Mouse (Mus musculus) midbrain, embryonic 16.5 days (tissue): ENCODE data around the gene Etl4. TPM values are rescaled to one million over a fixed set of nuclear protein-coding genes. Genes with fewer than 3 reads are reported as not detected.

Source experiments
- ATAC-seq: fragments of 200-750 bp; cut with Nextera tagmentation; 2 replicates; pipeline ENCODE4 v1.8.0; 2017; ENCODE audit warnings: moderate TSS enrichment
- H3K27ac ChIP-seq: fragments of 300-500 bp; sonication (generic); 2 replicates; pipeline ENCODE4 v1.5.1; 2014; ENCODE audit warnings: mild to moderate bottlenecking, low read length, mixed read lengths
- H3K27me3 ChIP-seq: fragments of 300-500 bp; sonication (generic); 2 replicates; pipeline ENCODE4 v1.6.1; 2014; ENCODE audit warnings: low read depth, low read length, mixed read lengths; ENCODE audit not compliant: control insufficient read depth, insufficient read depth
- H3K36me3 ChIP-seq: fragments of 300-500 bp; sonication (generic); 2 replicates; pipeline ENCODE4 v1.6.1; 2014; ENCODE audit warnings: mild to moderate bottlenecking, low read length, moderate library complexity, mixed read lengths; ENCODE audit not compliant: control insufficient read depth, insufficient read depth
- H3K4me1 ChIP-seq: fragments of 300-500 bp; sonication (generic); 2 replicates; pipeline ENCODE4 v1.6.1; 2014; ENCODE audit warnings: mild to moderate bottlenecking, low read length, mixed read lengths; ENCODE audit not compliant: control insufficient read depth, insufficient read depth
- H3K4me2 ChIP-seq: fragments of 300-500 bp; sonication (generic); 2 replicates; pipeline ENCODE4 v1.6.1; 2014; ENCODE audit warnings: mild to moderate bottlenecking, low read length, mixed read lengths
- H3K4me3 ChIP-seq: fragments of 300-500 bp; sonication (generic); 2 replicates; pipeline ENCODE4 v1.5.1; 2014; ENCODE audit warnings: low read depth, mild to moderate bottlenecking, low read length, moderate library complexity, mixed read lengths
- H3K9ac ChIP-seq: fragments of 300-500 bp; sonication (generic); 2 replicates; pipeline ENCODE4 v1.6.1; 2014; ENCODE audit warnings: low read depth, low read length, mixed read lengths
- H3K9me3 ChIP-seq: fragments of 300-500 bp; sonication (generic); replicated peaks from 2 replicates; pipeline ENCODE4 v1.6.1; 2014; ENCODE audit warnings: mild to moderate bottlenecking, low read length, mixed read lengths; ENCODE audit not compliant: control insufficient read depth, poor library complexity, severe bottlenecking
- WGBS: fragments of 180-500 bp; shearing (Covaris S2); extraction: QIAGEN DNeasy Blood & Tissue Kit; methylation state at CpG from one replicate; pipeline ENCODE4 v1.1.7; 2014; 5-methylcytosine and 5-hydroxymethylcytosine counted together
- polyA plus RNA-seq: library from polyadenylated mRNA; unstranded; fragments of >200 nt; fragmentation: Nextera tagmentation; extraction: Ambion mirVana; gene quantifications from 2 replicates; pipeline ENCODE4 v1.2.1, GENCODE M21; 2015

The Etl4 gene
- polyA plus RNA-seq, 1 experiment from 2014 or later: 4.9 TPM

- Histone ChIP-seq H3K36me3 (no peaks in the 10 kb centered on the region), H3K9me3 (no peaks in the 10 kb centered on the region), H3K4me3 (no peak overlapping the region), H3K4me2 (no peak overlapping the region), H3K9ac (no peak overlapping the region), H3K27me3 (no peaks in the 10 kb centered on the region), H3K27ac (no peak overlapping the region), H3K4me1 (no peaks in the 10 kb centered on the region)
- WGBS: 97% methylated on average over 2 of the region's 2 CpGs
- no peak for ATAC-seq
Measured at GRCm38 (mm10) chr2:20587913-20588312, 678.3 kb downstream of the Etl4 start.

- Histone ChIP-seq H3K4me1 (no peaks in the 10 kb centered on the region), H3K4me3 (no peak overlapping the region), H3K9ac (no peak overlapping the region), H3K4me2 (no peak overlapping the region), H3K36me3 (no peaks in the 10 kb centered on the region), H3K9me3 (no peaks in the 10 kb centered on the region), H3K27me3 (no peaks in the 10 kb centered on the region), H3K27ac (no peak overlapping the region)
- ATAC-seq: no peak
Measured at GRCm38 (mm10) chr2:20588631-20589030, 679.1 kb downstream of the Etl4 start.

DNA sequence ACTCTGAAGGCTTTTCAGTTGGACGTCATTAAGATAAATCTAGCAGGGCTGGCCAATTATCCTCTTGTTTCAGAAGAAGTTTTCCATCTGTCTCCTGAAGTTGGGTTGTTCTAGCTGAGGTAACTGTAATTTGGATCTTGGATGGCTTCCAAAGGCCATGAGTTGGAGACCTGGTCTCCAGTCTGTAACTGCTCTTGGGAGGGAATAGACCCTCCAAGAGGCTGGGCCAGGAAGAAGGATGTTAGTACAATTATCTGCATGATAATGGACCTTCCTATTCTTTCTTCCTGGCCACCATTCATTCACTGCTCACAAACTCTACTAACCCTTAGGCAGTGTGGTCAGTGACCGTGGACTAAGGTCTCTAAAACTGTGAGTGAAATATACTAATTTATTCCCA is 684.5 kb downstream of the Etl4 start:
- Histone ChIP-seq H3K36me3 (no peaks in the 10 kb centered on the region), H3K4me1 (no peaks in the 10 kb centered on the region), H3K4me3 (no peak overlapping the region), H3K4me2 (no peak overlapping the region), H3K27me3 (no peaks in the 10 kb centered on the region), H3K9me3 (no peaks in the 10 kb centered on the region), H3K27ac (no peak overlapping the region), H3K9ac (no peak overlapping the region)
- 87% methylated on average over 2 of the region's 2 CpGs for WGBS
- ATAC-seq: no peak

GRCm38 (mm10) chr2:20595000-20595399 is 685.4 kb downstream of the Etl4 start:
- Histone ChIP-seq H3K27ac (no peak overlapping the region), H3K4me3 (no peak overlapping the region), H3K9ac (no peak overlapping the region), H3K27me3 (no peaks in the 10 kb centered on the region), H3K9me3 (no peaks in the 10 kb centered on the region), H3K36me3 (no peaks in the 10 kb centered on the region), H3K4me2 (no peak overlapping the region), H3K4me1 (no peaks in the 10 kb centered on the region)
- no peak for ATAC-seq
- WGBS: 78% methylated on average over 3 of the region's 3 CpGs

- Histone ChIP-seq H3K27me3 (no peaks in the 10 kb centered on the region), H3K27ac (no peak overlapping the region), H3K9me3 (no peaks in the 10 kb centered on the region), H3K4me2 (no peak overlapping the region), H3K36me3 (no peaks in the 10 kb centered on the region), H3K9ac (no peak overlapping the region), H3K4me1 (no peaks in the 10 kb centered on the region), H3K4me3 (no peak overlapping the region)
- no peak for ATAC-seq
- 97% methylated on average over 3 of the region's 3 CpGs for WGBS
Measured at GRCm38 (mm10) chr2:20596558-20596957, 687.0 kb downstream of the Etl4 start.

GRCm38 (mm10) chr2:20597193-20597592 is 687.6 kb downstream of the Etl4 start:
- WGBS: 29% methylated on average over 2 of the region's 2 CpGs
- H3K36me3 ChIP-seq: no peaks in the 10 kb centered on the region
- no peak overlapping the region for H3K4me3 ChIP-seq
- no peak overlapping the region for H3K4me2 ChIP-seq
- no peaks in the 10 kb centered on the region for H3K9me3 ChIP-seq
- no peak overlapping the region for H3K27ac ChIP-seq
- H3K9ac ChIP-seq: no peak overlapping the region
- no peak for ATAC-seq
- H3K27me3 ChIP-seq: no peaks in the 10 kb centered on the region
- no peaks in the 10 kb centered on the region for H3K4me1 ChIP-seq

- ATAC-seq: no peak
- 72% methylated on average over 2 of the region's 2 CpGs for WGBS
Measured at GRCm38 (mm10) chr2:20602656-20603055, 693.1 kb downstream of the Etl4 start.

GRCm38 (mm10) chr2:20603536-20603935 is 694.0 kb downstream of the Etl4 start:
- 88% methylated on average over 6 of the region's 6 CpGs for WGBS
- ATAC-seq: no peak
- Histone ChIP-seq H3K4me3 (no peak overlapping the region), H3K4me1 (no peaks in the 10 kb centered on the region), H3K9me3 (no peaks in the 10 kb centered on the region), H3K27me3 (no peaks in the 10 kb centered on the region), H3K4me2 (no peak overlapping the region), H3K36me3 (no peaks in the 10 kb centered on the region), H3K27ac (no peak overlapping the region), H3K9ac (no peak overlapping the region)

More at GRCm38 (mm10) chr2:20602656-20603055, 693.1 kb downstream of the Etl4 start:
- H3K4me3 ChIP-seq: no peak overlapping the region
- H3K9me3 ChIP-seq: no peaks in the 10 kb centered on the region
- no peaks in the 10 kb centered on the region for H3K4me1 ChIP-seq
- H3K27me3 ChIP-seq: no peaks in the 10 kb centered on the region
- no peak overlapping the region for H3K9ac ChIP-seq
- no peaks in the 10 kb centered on the region for H3K36me3 ChIP-seq
- no peak overlapping the region for H3K27ac ChIP-seq
- H3K4me2 ChIP-seq: no peak overlapping the region

GRCm38 (mm10) chr2:20603991-20604390 is 694.4 kb downstream of the Etl4 start:
- H3K4me1 ChIP-seq: no peaks in the 10 kb centered on the region
- no peak overlapping the region for H3K9ac ChIP-seq
- no peaks in the 10 kb centered on the region for H3K27me3 ChIP-seq
- H3K27ac ChIP-seq: no peak overlapping the region
- H3K4me3 ChIP-seq: no peak overlapping the region
- H3K9me3 ChIP-seq: no peaks in the 10 kb centered on the region
- 88% methylated on average over 6 of the region's 6 CpGs for WGBS
- no peaks in the 10 kb centered on the region for H3K36me3 ChIP-seq
- no peak overlapping the region for H3K4me2 ChIP-seq
- ATAC-seq: no peak

GRCm38 (mm10) chr2:20609203-20609602 is 699.6 kb downstream of the Etl4 start:
- no peaks in the 10 kb centered on the region for H3K36me3 ChIP-seq
- no peaks in the 10 kb centered on the region for H3K9me3 ChIP-seq
- no peaks in the 10 kb centered on the region for H3K4me1 ChIP-seq
- H3K27ac ChIP-seq: no peak overlapping the region
- WGBS: 61% methylated on average over 8 of the region's 8 CpGs
- no peak for ATAC-seq
- H3K4me2 ChIP-seq: no peak overlapping the region
- H3K4me3 ChIP-seq: no peak overlapping the region
- no peak overlapping the region for H3K9ac ChIP-seq
- no peaks in the 10 kb centered on the region for H3K27me3 ChIP-seq
